Mouse (Mus musculus): ENCODE data around the gene Dhodh. TPM values are rescaled to one million over a fixed set of nuclear protein-coding genes. Genes with fewer than 3 reads are reported as not detected.

Gene Dhodh
- polyA plus RNA-seq, 1 experiment from 2014 or later: 41.4 TPM

- no peak for ATAC-seq (replicated peaks)
- no peaks in the 10 kb centered on the region for H3K9me3 ChIP-seq
- no peaks in the 10 kb centered on the region for H3K27me3 ChIP-seq
- 61% methylated on average over 27 of the region's 27 CpGs for WGBS
- no peaks in the 10 kb centered on the region for H3K36me3 ChIP-seq
- H3K9ac ChIP-seq (replicated peaks): no peak within 1 kb of the TSS
- no peak within 1 kb of the TSS for H3K4me2 ChIP-seq (replicated peaks)
- no peak within 1 kb of the TSS for H3K4me3 ChIP-seq
- H3K27ac ChIP-seq (replicated peaks): no peak within 1 kb of the TSS
- peaks cover 2% of the 10 kb centered on the region; the same call in 1 of the 2 replicates for H3K4me1 ChIP-seq
Observed at GRCm38 (mm10) chr8:109614243-109615210, 6.1 kb upstream of the Dhodh start, which contains the start of gene Pkd1l3. Pkd1l3 (plus strand) TSS chr8:109614517.

- Histone ChIP-seq H3K27ac (replicated peaks) (peak overlapping the region; percentile 99), H3K36me3 (peaks cover 2% of the 10 kb centered on the region; the same call in 1 of the 2 replicates), H3K4me1 (peaks cover 17% of the 10 kb centered on the region), H3K27me3 (no peaks in the 10 kb centered on the region), H3K9ac (replicated peaks) (peak overlapping the region; percentile 87), H3K4me3 (peak overlapping the region; percentile 61), H3K9me3 (no peaks in the 10 kb centered on the region), H3K4me2 (replicated peaks) (peak overlapping the region; percentile 71)
- WGBS: 20% methylated on average over 5 of the region's 5 CpGs
- no peak for ATAC-seq (replicated peaks)
Observed at GRCm38 (mm10) chr8:109609153-109609502, 655 bp upstream of the Dhodh start.

GRCm38 (mm10) chr8:109607650-109608049, 823 bp downstream of the Dhodh start:
- H3K27ac ChIP-seq (replicated peaks): peak overlapping the region; percentile 99
- peaks cover 17% of the 10 kb centered on the region for H3K4me1 ChIP-seq
- ATAC-seq (replicated peaks): no peak

GRCm38 (mm10) chr8:109606725-109607124, 1.7 kb downstream of the Dhodh start:
- Histone ChIP-seq H3K4me2 (replicated peaks) (no peak overlapping the region), H3K9ac (replicated peaks) (no peak overlapping the region), H3K36me3 (peaks cover 16% of the 10 kb centered on the region), H3K27ac (replicated peaks) (no peak overlapping the region), H3K9me3 (no peaks in the 10 kb centered on the region), H3K4me1 (peaks cover 17% of the 10 kb centered on the region), H3K27me3 (no peaks in the 10 kb centered on the region), H3K4me3 (no peak overlapping the region)
- ATAC-seq (replicated peaks): no peak
- 88% methylated on average over 2 of the region's 2 CpGs for WGBS

More at GRCm38 (mm10) chr8:109607650-109608049, 823 bp downstream of the Dhodh start:
- Histone ChIP-seq H3K4me2 (replicated peaks) (peak overlapping the region; percentile 71), H3K36me3 (peaks cover 13% of the 10 kb centered on the region), H3K9me3 (no peaks in the 10 kb centered on the region), H3K9ac (replicated peaks) (peak overlapping the region; percentile 87), H3K27me3 (no peaks in the 10 kb centered on the region), H3K4me3 (peak overlapping the region; percentile 61)
- WGBS: 11% methylated on average over 12 of the region's 12 CpGs

- no peak overlapping the region for H3K27ac ChIP-seq (replicated peaks)
- H3K36me3 ChIP-seq: peaks cover 10% of the 10 kb centered on the region; the same call in 1 of the 2 replicates
- no peak overlapping the region for H3K9ac ChIP-seq (replicated peaks)
- no peaks in the 10 kb centered on the region for H3K27me3 ChIP-seq
- H3K4me1 ChIP-seq: no peaks in the 10 kb centered on the region
- H3K4me2 ChIP-seq (replicated peaks): no peak overlapping the region
- 47% methylated on average over 8 of the region's 8 CpGs for WGBS
- no peak overlapping the region for H3K4me3 ChIP-seq
- ATAC-seq (replicated peaks): no peak
- H3K9me3 ChIP-seq: no peaks in the 10 kb centered on the region
Observed at GRCm38 (mm10) chr8:109595854-109596253, 12.6 kb downstream of the Dhodh start.

GRCm38 (mm10) chr8:109593117-109593788, 15.2 kb downstream of the Dhodh start:
- H3K4me2 ChIP-seq (replicated peaks): no peak overlapping the region
- peaks cover 7% of the 10 kb centered on the region; the same call in 1 of the 2 replicates for H3K36me3 ChIP-seq
- H3K4me1 ChIP-seq: no peaks in the 10 kb centered on the region
- WGBS: 83% methylated on average over 6 of the region's 6 CpGs
- H3K27me3 ChIP-seq: no peaks in the 10 kb centered on the region
- no peak overlapping the region for H3K9ac ChIP-seq (replicated peaks)
- H3K27ac ChIP-seq (replicated peaks): no peak overlapping the region
- no peak overlapping the region for H3K4me3 ChIP-seq
- H3K9me3 ChIP-seq: no peaks in the 10 kb centered on the region
- ATAC-seq (replicated peaks): no peak

- Histone ChIP-seq H3K4me3 (no peak overlapping the region), H3K4me2 (replicated peaks) (no peak overlapping the region), H3K27ac (replicated peaks) (no peak overlapping the region), H3K36me3 (peaks cover 6% of the 10 kb centered on the region; the same call in 1 of the 2 replicates), H3K27me3 (no peaks in the 10 kb centered on the region), H3K9ac (replicated peaks) (no peak overlapping the region), H3K4me1 (no peaks in the 10 kb centered on the region), H3K9me3 (no peaks in the 10 kb centered on the region)
- no peak for ATAC-seq (replicated peaks)
- 81% methylated on average over 5 of the region's 5 CpGs for WGBS
Observed at GRCm38 (mm10) chr8:109592164-109592563, 16.3 kb downstream of the Dhodh start.

- H3K27ac ChIP-seq (replicated peaks): no peak overlapping the region
- H3K36me3 ChIP-seq: 0 out of 2 replicates have a peak, but pooled peaks cover 2% of the 10 kb centered on the region
- WGBS: 84% methylated on average over 3 of the region's 3 CpGs
- H3K4me1 ChIP-seq: no peaks in the 10 kb centered on the region
- no peak for ATAC-seq (replicated peaks)
- H3K9me3 ChIP-seq: no peaks in the 10 kb centered on the region
- no peak overlapping the region for H3K4me3 ChIP-seq
- no peak overlapping the region for H3K9ac ChIP-seq (replicated peaks)
- H3K4me2 ChIP-seq (replicated peaks): no peak overlapping the region
- H3K27me3 ChIP-seq: no peaks in the 10 kb centered on the region
Observed at GRCm38 (mm10) chr8:109591367-109591766, 17.1 kb downstream of the Dhodh start.

- Histone ChIP-seq H3K36me3 (0 out of 2 replicates have a peak, but pooled peaks cover 2% of the 10 kb centered on the region), H3K9ac (replicated peaks) (no peak overlapping the region), H3K4me2 (replicated peaks) (no peak overlapping the region), H3K4me1 (no peaks in the 10 kb centered on the region), H3K27ac (replicated peaks) (no peak overlapping the region), H3K4me3 (no peak overlapping the region), H3K9me3 (no peaks in the 10 kb centered on the region), H3K27me3 (no peaks in the 10 kb centered on the region)
- no peak for ATAC-seq (replicated peaks)
- WGBS: 93% methylated on average over 9 of the region's 9 CpGs
Observed at GRCm38 (mm10) chr8:109590901-109591300, 17.6 kb downstream of the Dhodh start.

GRCm38 (mm10) chr8:109586972-109587504, 21.4 kb downstream of the Dhodh start:
- H3K4me3 ChIP-seq: no peak overlapping the region
- H3K9ac ChIP-seq (replicated peaks): no peak overlapping the region
- H3K27me3 ChIP-seq: no peaks in the 10 kb centered on the region
- ATAC-seq (replicated peaks): no peak
- H3K4me1 ChIP-seq: no peaks in the 10 kb centered on the region
- no peak overlapping the region for H3K4me2 ChIP-seq (replicated peaks)
- H3K9me3 ChIP-seq: no peaks in the 10 kb centered on the region
- 72% methylated on average over 7 of the region's 7 CpGs for WGBS
- H3K27ac ChIP-seq (replicated peaks): no peak overlapping the region
- no peaks in the 10 kb centered on the region for H3K36me3 ChIP-seq

- Histone ChIP-seq H3K4me2 (replicated peaks) (no peak overlapping the region), H3K4me3 (no peak overlapping the region), H3K36me3 (no peaks in the 10 kb centered on the region), H3K9me3 (no peaks in the 10 kb centered on the region), H3K4me1 (no peaks in the 10 kb centered on the region), H3K27ac (replicated peaks) (no peak overlapping the region), H3K9ac (replicated peaks) (no peak overlapping the region), H3K27me3 (no peaks in the 10 kb centered on the region)
- no peak for ATAC-seq (replicated peaks)
Observed at GRCm38 (mm10) chr8:109585652-109586051, 22.8 kb downstream of the Dhodh start.

GRCm38 (mm10) chr8:109584830-109585229, 23.6 kb downstream of the Dhodh start:
- H3K4me1 ChIP-seq: no peaks in the 10 kb centered on the region

More at GRCm38 (mm10) chr8:109584830-109585229, 23.6 kb downstream of the Dhodh start:
- Histone ChIP-seq H3K9ac (replicated peaks) (no peak overlapping the region), H3K36me3 (no peaks in the 10 kb centered on the region), H3K27ac (replicated peaks) (no peak overlapping the region), H3K27me3 (no peaks in the 10 kb centered on the region), H3K9me3 (no peaks in the 10 kb centered on the region), H3K4me2 (replicated peaks) (no peak overlapping the region), H3K4me3 (no peak overlapping the region)
- ATAC-seq (replicated peaks): no peak
- 94% methylated on average over 3 of the region's 3 CpGs for WGBS
